Mouse (Mus musculus) gastrocnemius, postnatal 4 days (tissue): ENCODE results near the gene Twf1. TPM values are rescaled to one million over a fixed set of nuclear protein-coding genes. Genes with fewer than 3 reads are reported as not detected.

Experiments
- DNase-seq, 2 experiments: peaks; one replicate each; pipeline ENCODE4 v3.0.0; 2021 to 2022; ENCODE audit warnings: low spot score in 2 of 2, mixed read lengths in 2 of 2
- long read RNA-seq, 2 experiments: library from polyadenylated mRNA; stranded (forward); transcript quantifications; one replicate each; pipeline ENCODE4 v2.0.0; 2021
- total RNA-seq, 2 experiments: library from RNA; stranded (reverse); gene quantifications; 2 replicates each; pipeline ENCODE4 v1.2.3; 2021

The Twf1 gene
- total RNA-seq: 10 to 100 TPM; 27.0 to 34.9 TPM
- long read RNA-seq, experiment 1, transcript Twf1-201 (9 exons, 3,025 nt): major isoform, 44 of 51 reads
- long read RNA-seq, experiment 1, partial matches to known transcripts: 4 of 51 reads
- long read RNA-seq, experiment 1, other reads (novel, unspliced or antisense): 3 of 51 reads
- long read RNA-seq, experiment 2, transcript Twf1-201 (9 exons, 3,025 nt): major isoform, 41 of 48 reads
- long read RNA-seq, experiment 2, partial matches to known transcripts: 3 of 48 reads
- long read RNA-seq, experiment 2, other reads (novel, unspliced or antisense): 4 of 48 reads

GRCm38 (mm10) chr15:94589219-94590075 lies at the start of gene Twf1:
TSS of gene Twf1 (minus strand) at chr15:94589889.
- peak; percentile 98 to 99 for DNase-seq

DNA sequence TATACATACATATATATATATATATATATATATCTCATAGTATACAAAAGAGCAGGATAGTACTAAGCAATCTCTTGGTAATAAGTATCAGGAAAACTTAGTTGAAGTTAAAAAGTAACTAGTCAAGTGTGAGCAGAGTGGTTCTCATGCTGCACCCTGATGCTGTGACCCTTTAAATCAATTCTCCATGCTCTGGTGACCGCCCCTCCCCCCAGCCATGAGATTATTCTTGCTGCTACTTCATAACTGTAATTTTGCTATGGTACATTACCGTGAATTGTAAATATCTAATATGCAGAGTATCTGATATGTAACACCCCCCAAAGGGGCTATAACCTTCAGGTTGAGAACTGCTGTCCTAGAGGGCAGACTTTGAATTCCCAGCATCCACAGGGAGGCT lies 49.4 kb upstream of the Twf1 start:
- no peak for DNase-seq

GRCm38 (mm10) chr15:94638207-94638606 lies 48.5 kb upstream of the Twf1 start:
- no peak for DNase-seq

- DNase-seq: no peak
Observed at GRCm38 (mm10) chr15:94634524-94634923, 44.8 kb upstream of the Twf1 start.

GRCm38 (mm10) chr15:94630553-94630952 lies 40.9 kb upstream of the Twf1 start:
- DNase-seq: no peak

- peak; percentile 24 to 41 for DNase-seq
Observed at GRCm38 (mm10) chr15:94628830-94629601, 39.3 kb upstream of the Twf1 start, which contains the start of gene Tmem117. TSS of gene Tmem117 (plus strand) at chr15:94629232.

GRCm38 (mm10) chr15:94628463-94628829 lies 38.8 kb upstream of the Twf1 start:
- DNase-seq: no peak

DNA sequence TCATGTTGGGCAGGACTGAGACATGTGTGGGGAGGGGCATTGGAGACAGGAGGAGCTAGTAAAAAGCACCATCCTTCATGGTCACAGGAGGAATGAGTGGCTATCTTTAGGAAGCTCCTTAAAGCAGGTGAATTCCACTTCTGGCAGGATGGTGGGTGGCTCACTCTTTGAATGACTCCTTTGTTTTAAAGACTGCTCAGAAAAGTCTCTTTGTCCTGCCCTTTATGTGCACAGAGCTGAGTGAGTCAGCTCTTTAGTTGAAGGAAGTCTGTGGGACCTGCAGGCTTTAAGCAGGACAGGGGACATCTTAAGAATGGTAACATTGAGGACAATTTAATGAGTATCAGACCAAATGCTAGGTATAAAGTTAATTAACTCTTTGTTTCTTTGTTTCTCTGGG lies 31.2 kb upstream of the Twf1 start:
- no peak for DNase-seq

- DNase-seq: no peak
Observed at GRCm38 (mm10) chr15:94616036-94616435, 26.3 kb upstream of the Twf1 start.

DNA sequence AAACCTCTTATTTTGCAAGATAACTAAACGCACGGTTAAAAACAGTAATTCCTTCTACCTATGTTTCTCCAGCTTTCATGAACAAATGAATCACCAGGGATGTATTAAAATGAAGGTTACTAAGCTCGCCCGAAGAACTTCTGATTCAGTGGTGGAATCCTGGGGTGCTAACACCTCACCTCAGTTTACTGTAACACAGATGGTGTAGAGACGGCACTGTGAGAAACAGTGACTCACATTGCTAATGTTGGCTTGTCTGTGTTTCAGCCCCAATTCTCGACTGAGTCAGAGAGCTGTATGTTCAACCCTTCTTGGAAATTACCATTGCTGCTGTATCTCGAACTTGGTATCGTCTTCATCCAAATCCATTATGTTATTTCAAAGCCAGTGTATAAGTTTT lies 18.1 kb upstream of the Twf1 start:
- DNase-seq: no peak

DNA sequence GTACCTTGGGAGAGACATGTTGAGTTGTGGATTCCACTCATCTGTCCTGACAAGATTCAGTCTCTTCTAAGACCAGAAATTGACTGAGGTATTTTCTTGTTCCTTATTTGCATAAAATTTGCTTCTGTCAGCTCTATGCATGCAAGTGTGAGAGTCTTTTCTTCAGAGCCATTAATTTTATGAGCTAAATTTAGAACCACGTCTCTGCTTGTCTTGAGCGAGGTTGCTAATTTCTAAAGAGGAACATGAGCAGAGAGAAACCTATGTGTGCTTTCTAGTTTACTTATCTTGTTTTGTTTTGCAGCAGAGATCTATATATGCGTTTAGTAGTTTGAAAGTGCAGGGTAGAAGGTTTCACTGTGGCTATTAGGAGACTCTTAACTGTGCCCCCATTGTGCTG lies 12.8 kb upstream of the Twf1 start:
- no peak for DNase-seq

DNA sequence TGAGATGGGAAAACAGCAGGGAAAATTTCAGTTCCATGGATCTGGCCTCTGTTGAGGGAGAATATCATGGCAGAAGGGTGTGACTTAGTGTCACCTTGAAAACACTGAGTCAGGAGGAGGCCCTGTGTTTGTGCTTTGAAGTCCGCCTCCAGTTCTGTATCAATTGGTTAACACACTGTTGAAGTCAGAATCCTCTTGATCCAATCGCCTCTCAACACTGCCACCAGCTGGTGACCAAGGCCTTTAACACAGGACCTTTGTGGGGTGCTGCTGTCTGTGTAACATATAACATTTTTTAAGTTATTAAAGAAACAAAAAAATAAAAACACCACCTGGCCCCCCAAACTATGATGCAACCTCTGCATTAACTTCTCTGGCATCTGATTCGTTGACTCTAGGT lies 11.7 kb upstream of the Twf1 start:
- DNase-seq: peak in 1 of 2 experiments; percentile 42

DNA sequence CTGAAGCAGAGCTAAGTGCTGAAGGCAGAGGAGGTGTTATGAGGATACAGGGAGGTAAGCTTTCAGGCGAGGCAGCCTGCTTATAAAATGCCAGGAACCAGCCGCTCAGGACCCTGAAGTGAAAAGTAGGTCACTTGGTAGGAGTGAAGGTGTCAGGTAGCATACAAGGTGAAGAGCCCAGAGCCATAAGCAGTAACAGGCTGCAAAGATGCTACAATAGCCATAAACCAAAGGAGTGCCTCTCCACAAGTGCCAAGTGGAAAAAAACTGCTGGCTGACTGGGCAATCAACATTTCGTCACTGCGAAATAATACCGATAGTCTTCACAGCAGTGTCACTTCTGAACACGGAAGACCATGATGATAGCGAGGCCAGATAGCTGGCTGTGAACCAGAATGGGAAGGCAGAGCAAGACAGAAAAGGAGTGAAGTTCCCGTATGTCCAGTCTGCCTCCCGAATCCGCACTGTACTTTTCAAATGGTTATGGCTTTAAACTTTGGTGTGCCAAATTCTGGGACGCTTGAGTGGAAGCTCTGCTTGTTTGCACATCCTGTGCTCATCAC lies 10.5 kb upstream of the Twf1 start:
- DNase-seq: no peak

DNA sequence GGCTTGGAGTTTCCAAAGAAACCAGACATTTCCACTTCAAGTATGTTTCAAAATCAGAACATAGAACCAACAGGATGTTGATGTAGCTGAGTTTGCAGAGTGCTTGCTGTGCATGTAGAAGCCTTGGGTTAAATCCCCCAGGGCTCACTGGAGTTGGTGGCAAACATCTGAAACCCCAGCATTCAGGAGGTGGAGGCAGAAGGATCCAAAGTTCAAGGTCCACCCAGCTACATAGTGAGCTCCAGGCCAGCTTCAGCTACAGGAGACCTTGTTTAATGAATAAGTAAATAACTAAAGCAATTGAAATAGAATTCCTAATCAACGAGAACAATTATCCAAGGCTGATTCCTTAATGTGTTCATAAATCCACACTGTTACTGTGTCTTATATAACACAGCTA lies 3.9 kb upstream of the Twf1 start:
- no peak for DNase-seq

- DNase-seq: no peak
Observed at GRCm38 (mm10) chr15:94591356-94591755, 1.7 kb upstream of the Twf1 start.

GRCm38 (mm10) chr15:94590083-94590482 lies 394 bp upstream of the Twf1 start:
- no peak for DNase-seq

GRCm38 (mm10) chr15:94587826-94588715 lies 1.6 kb downstream of the Twf1 start:
- DNase-seq: no peak

GRCm38 (mm10) chr15:94584738-94585137 lies 5.0 kb downstream of the Twf1 start:
- DNase-seq: no peak

GRCm38 (mm10) chr15:94583153-94583552 lies 6.5 kb downstream of the Twf1 start:
- DNase-seq: no peak

- DNase-seq: no peak
Observed at GRCm38 (mm10) chr15:94582000-94582593, 7.6 kb downstream of the Twf1 start.
